Mouse (Mus musculus) splenic B cell, adult 2 months (primary cell): Measurements from ENCODE around the gene Zc3h12a.

Experiments
- DNase-seq: peaks from one replicate; pipeline ENCODE4 v3.0.0-alpha.2; 2011; ENCODE audit warnings: low read depth, low spot score
- H3K27me3 ChIP-seq: 2 replicates; pipeline ENCODE4 v1.6.1; 2012; ENCODE audit warnings: mild to moderate bottlenecking, low read length, moderate library complexity, mixed read lengths; ENCODE audit not compliant: control insufficient read depth, poor library complexity, insufficient read depth, severe bottlenecking
- H3K36me3 ChIP-seq: 2 replicates; pipeline ENCODE4 v1.6.1; 2012; ENCODE audit warnings: mild to moderate bottlenecking, low read length, moderate library complexity, mixed read lengths; ENCODE audit not compliant: control insufficient read depth, poor library complexity, insufficient read depth, severe bottlenecking

Gene Zc3h12a

DNA sequence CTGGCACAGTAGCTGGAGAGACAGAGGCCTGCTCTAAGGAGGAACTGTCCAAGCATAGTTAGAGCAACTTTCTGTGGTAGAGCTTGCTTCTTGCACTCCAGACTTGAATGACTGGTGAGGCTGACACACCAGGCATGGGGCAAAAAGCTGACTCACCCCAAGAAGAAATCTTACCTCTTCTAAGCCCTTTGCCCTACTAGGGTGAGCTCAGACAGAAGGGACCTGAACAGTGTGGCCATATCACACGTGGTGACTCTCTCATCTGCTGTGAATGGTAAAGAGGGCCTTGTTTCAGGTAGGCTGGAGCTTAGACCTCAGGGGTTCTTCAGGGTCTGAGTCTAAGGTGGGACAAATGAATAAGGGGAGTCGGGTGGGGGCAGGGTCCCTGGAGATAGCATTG, 30.4 kb upstream of the Zc3h12a start:
- no peak for DNase-seq
- H3K36me3 ChIP-seq, result no peaks in the 10 kb centered on the region
- no peaks in the 10 kb centered on the region; the same call in 1 of the 2 replicates for H3K27me3 ChIP-seq

DNA sequence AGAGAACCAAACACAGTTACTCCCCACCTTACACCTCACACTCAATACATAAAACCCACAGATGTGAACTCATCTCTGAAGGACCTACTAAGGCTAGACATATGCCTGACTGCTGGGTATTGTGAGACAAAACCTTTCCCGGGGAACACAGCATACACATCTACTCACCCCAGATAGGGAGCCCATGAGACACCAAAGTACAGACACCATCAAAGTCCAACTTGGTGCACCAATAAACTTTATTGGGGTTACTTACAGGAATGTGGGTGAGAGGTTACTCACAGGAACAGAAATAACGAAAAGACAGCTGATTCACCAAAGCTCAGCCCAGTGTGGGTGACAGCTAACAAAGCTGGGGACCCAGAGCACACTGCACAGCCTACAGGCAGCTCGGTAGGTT, 29.7 kb upstream of the Zc3h12a start:
- Histone ChIP-seq H3K27me3 (no peaks in the 10 kb centered on the region; the same call in 1 of the 2 replicates), H3K36me3 (no peaks in the 10 kb centered on the region)
- DNase-seq, result no peak

DNA sequence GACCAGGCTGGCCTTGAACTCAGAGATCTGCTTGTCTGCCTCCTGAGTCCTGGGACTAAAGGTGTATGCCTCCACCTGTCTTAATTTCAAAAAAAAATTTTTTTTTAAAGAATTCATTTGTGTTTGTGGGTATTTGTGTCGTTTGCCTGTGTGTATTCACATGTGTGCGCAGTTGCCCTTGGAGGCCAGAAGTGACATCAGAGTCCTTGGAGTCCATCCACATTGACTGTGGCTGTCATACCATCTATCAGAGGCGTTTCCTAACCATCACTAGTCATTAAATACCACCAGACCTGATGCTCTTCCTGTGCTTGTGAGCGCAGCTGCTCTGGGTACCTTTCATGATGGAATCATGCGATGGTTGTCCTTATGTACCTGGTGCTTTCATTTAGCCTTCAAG, 28.0 kb upstream of the Zc3h12a start:
- Histone ChIP-seq H3K36me3 (no peaks in the 10 kb centered on the region), H3K27me3 (no peaks in the 10 kb centered on the region; the same call in 1 of the 2 replicates)
- no peak for DNase-seq

DNA sequence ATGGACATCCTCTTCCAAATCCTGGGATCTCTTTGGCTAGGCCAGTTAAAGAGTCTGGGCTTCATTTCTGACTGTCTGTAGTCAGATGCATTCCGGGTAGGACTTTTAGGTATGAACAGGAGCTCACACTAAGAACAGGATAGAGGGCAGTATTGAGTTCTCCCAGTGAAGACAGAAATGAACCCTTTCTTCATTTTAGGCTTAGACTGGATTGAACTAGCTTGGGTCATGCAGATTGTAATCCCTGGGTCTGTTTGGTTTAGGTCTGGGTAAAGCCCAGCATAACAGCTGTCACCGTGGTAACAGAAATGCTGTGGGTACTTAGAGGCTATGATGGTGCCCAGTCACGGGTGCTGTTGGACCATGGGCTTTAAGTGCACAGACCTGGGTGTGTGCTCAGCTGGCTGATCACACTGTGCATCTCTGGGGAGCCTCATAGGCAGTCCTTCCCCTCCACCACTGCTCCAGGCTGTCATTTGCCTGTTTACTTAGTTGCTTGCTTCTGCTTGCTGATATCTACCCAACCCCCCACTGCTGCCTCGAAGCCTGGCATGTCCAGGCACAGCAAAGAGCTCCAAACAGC, 26.1 kb upstream of the Zc3h12a start:
- Histone ChIP-seq H3K36me3 (no peaks in the 10 kb centered on the region), H3K27me3 (no peaks in the 10 kb centered on the region)
- no peak for DNase-seq

DNA sequence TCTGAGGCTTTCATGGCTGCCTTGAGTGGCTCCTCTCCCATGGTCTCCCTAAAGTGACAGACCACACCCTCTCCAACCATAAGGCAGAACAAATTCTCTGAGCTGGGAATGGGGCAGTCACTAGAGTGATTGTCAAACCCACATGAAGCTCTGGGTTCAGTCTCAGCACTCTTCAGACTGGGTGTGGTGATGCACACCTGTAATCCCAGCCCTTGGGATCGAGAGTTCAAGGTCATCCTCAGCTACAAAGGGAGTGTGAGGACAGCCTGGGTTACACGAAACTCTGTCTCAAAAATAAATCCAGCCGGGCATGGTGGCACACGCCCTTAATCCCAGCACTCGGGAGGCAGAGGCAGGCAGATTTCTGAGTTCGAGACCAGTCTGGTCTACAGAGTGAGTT, 24.8 kb upstream of the Zc3h12a start:
- Histone ChIP-seq H3K36me3 (no peaks in the 10 kb centered on the region), H3K27me3 (no peaks in the 10 kb centered on the region)
- DNase-seq, result no peak

DNA sequence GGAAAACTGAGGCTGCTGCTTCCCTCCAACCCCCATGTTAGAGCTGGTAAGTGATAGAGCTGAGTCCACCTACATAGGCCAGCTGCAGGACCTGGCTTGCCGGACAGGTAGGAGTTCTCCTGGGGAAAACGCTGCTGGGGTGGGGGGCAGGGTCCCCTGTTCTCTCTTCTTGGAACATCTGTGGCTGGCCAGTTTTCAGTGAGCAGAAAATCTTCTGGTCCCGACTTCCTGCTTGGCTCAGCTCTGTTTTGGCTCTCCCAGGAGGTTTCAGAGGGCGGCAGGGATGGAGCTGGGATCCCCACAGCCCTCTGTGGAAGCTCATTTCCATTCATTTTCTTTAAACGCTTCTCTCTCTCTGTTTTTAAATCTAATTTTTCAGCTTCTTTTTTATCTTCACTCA, 21.8 kb upstream of the Zc3h12a start:
- no peak for DNase-seq
- H3K36me3 ChIP-seq, result no peaks in the 10 kb centered on the region
- H3K27me3 ChIP-seq, result no peaks in the 10 kb centered on the region

DNA sequence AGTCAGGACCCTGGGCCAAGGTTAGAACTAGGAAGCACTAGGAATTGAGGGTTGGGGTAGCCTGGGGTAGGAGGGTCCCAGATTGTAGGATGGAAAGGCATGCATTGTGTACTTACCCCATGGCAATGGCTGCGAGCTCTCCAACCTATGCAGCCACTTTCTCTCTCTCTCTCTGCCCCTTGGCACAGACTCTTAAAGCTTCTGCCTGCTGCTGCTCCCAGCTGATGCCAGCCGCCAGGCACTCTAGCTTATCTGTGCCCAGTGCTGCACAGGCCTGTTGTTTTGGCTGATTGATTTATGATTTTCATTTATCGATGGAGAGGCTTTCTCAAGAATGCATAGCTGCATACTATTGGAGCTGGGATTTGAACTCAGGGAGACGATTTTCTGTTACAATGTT, 20.3 kb upstream of the Zc3h12a start:
- DNase-seq, result no peak
- Histone ChIP-seq H3K36me3 (no peaks in the 10 kb centered on the region), H3K27me3 (no peaks in the 10 kb centered on the region)

DNA sequence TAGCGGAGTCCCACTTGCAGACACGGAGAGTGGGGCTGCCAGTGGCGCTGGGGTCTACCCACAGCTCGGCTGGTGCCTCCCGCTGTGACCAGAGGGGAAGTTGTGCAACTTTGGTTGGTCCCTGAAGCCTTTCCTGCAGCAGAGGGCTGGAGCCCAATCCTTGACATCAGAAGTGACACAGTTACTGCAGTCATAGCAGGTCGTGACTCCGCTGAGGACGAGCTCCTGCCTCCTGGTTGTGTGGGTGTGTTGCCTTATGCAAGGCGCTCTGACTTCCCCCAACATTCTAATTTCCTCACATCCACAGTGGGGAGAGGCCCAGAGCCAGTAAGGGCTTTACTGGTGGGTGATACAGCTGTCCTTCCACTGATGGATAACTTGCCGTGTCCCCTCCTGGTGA, 17.6 kb upstream of the Zc3h12a start:
- Histone ChIP-seq H3K27me3 (no peaks in the 10 kb centered on the region), H3K36me3 (no peaks in the 10 kb centered on the region)
- DNase-seq, result no peak

DNA sequence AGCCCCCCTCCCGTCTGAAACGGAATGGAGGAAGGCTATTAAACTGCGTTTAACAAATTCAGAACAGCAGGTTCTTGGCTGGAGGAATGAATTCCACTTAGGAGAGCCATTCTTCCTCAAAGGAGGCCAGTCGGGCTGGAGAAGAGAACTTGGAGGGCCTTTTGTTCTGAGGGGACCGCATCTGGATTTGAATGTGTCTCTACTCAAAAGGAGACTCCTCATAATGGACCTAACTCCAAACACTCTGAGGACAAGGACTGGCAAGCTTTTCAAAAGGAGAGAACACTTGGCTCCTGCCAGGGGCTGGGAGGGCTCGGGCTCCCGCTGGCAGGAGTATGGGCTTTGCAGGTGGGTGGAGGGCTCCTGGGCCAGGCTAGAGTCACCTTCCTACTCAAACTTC, 17.0 kb upstream of the Zc3h12a start:
- Histone ChIP-seq H3K36me3 (no peaks in the 10 kb centered on the region), H3K27me3 (no peaks in the 10 kb centered on the region)
- DNase-seq, result no peak

DNA sequence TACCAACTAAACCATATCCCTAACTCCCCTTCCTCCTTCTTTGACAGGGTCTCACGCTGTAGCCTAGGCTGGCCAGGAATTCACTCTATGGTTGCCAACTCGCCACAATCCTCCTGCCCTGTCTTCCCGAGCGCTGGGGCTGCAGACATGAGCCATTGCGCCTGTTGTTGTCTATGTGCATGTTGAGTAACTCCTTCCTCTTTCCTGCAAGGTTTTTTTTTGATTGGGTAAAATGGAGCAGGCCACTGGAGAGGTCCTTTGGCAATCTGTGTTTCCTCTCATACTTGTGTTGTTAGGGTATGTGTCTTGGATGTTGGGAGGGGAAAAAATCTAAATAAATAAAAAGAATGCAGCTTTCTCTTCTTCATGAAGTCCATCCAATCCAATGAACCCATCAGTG, 16.6 kb upstream of the Zc3h12a start:
- no peaks in the 10 kb centered on the region for H3K36me3 ChIP-seq
- DNase-seq, result no peak
- no peaks in the 10 kb centered on the region for H3K27me3 ChIP-seq

DNA sequence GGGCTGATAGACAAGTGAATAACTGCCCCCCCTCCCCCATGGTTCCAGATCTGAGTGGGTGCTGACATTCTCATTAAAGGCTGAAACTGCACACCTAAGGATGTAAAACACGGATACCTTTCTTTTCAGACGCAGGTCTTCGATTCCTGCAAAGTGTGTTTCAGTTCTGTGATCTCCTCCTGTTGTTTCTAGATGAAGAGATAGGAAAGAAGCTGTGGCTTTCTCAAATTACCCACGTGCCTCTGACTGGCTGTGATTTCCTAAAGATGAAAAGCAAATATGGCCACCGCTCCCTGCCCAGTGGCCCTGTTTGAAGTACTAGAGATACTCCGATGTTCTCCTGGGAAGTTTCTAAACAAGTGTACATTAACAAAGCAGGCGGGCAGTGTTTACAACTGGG, 10.7 kb upstream of the Zc3h12a start:
- Histone ChIP-seq H3K27me3 (no peaks in the 10 kb centered on the region; the same call in 1 of the 2 replicates), H3K36me3 (no peaks in the 10 kb centered on the region)
- DNase-seq, result no peak

DNA sequence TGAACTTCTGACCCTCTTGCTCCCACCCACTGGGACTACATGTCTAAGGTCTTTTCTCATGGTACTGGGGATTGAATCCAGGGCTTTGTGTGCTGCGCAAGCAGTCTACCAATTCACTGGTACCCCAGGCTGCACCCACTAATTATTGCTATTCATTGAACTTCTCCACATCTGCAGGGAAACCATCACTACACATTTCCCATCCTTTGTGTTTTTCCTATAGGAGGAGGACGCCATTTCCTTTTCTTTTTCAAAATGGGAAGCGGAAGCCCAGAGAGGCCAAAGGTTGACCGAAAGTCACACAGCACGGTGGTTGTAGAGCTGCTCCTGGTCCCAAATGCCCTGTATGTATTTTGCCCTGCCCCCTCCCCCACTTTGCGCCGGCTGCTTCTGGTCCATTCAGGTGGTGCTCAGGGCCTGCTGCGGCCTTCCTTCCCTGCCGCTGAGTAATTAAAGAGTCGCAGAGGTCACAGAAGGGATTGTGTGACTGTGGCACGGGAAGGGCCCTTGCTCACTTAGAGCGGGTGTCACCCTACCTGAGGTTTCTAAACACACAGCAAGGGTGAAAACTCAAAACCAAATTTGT, 8.8 kb upstream of the Zc3h12a start:
- Histone ChIP-seq H3K27me3 (no peaks in the 10 kb centered on the region; the same call in 1 of the 2 replicates), H3K36me3 (no peaks in the 10 kb centered on the region)
- no peak for DNase-seq

DNA sequence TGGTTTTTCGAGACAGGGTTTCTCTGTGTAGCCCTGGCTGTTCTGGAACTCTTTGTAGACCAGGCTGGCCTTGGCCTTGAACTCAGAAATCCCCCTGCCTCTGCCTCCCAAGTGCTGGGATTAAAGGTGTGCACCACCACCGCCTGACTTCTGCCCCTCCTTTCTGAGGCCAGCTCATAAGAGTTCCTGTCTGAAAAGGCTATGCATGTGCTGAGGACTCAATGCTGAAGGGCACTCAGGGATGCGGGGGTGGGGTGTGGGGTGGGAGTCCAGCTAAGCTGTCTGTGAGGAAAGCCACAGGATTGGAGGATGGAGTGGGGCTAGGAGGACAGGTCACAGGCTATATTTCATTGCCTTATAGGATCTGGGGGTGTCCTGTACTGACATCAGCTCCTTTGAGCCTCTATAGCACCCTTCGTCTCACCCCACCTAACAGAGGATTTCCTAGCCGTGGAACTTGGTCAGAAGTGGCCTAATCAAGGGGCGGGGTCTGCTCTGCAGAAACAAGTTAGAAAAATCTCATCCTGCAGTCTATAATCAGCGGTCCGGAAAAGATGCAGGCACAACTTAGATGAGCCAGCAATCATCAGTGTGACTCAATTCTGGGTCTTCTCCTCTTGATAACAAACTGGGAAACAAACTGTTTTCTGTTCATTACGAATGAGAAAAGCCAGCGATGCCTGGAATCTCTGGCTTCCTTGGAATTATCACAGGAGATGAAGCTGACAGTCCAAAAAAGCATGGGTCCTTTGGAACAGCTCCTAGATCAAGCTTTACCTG, 7.6 kb upstream of the Zc3h12a start:
- no peaks in the 10 kb centered on the region for H3K36me3 ChIP-seq
- no peak for DNase-seq
- H3K27me3 ChIP-seq, result no peaks in the 10 kb centered on the region; the same call in 1 of the 2 replicates

DNA sequence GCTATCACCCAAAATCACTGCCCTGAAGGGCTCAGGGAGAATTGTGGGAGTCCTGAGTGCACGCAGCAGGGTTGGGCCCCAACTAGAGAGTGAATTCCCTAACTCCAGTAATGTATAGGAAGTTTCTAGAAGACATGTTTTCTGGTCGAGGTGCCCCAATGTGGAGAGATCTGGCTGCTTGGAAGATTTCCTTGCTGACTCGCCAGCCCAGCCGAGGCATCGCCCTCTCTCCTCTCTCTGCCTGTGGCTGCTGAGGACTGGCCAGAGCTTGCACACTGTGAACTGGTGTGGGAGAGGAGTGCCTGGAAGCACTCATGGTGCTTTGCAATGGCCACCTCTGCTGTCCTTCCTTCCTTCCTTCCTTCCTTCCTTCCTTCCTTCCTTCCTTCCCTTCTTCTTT, 7.0 kb upstream of the Zc3h12a start:
- no peaks in the 10 kb centered on the region; the same call in 1 of the 2 replicates for H3K27me3 ChIP-seq
- no peaks in the 10 kb centered on the region for H3K36me3 ChIP-seq
- DNase-seq, result no peak

DNA sequence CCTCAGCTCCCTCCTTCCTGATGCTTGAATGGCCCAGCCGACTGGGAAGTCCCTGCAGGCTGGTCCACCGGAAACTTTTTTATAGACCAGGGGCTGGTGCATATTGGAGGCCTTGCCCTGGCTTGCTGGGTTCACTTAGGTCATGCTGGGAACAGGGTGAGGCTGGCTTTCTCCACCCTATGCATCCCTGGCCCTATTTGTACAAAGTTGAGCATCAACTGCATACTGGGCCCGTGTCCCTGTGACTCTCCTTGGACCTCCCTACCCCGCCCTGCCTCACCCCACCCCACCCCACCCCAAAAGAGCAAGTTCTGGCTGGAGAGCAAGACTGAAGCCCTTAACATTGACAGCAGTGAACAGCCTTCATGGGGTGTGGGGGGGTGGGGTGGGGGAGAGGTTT, 6.6 kb upstream of the Zc3h12a start:
- Histone ChIP-seq H3K36me3 (no peaks in the 10 kb centered on the region), H3K27me3 (no peaks in the 10 kb centered on the region; the same call in 1 of the 2 replicates)

More for the DNA sequence above, 6.6 kb upstream of the Zc3h12a start:
- DNase-seq, result no peak
